Mouse (Mus musculus) testis, adult 2 months (tissue): ENCODE measurements around the gene Itgae. TPM values are rescaled to one million over a fixed set of nuclear protein-coding genes. Genes with fewer than 3 reads are reported as not detected.

ENCODE experiments used
- H3K27ac ChIP-seq: fragments of 200-500 bp; 2 replicates; pipeline ENCODE4 v1.5.1; 2012; ENCODE audit warnings: low read depth, low read length; ENCODE audit not compliant: control insufficient read depth, insufficient read depth
- H3K27me3 ChIP-seq: fragments of 200-500 bp; 2 replicates; pipeline ENCODE4 v1.6.1; 2012; ENCODE audit warnings: mild to moderate bottlenecking, low read length, moderate library complexity; ENCODE audit not compliant: control insufficient read depth, insufficient read depth
- H3K36me3 ChIP-seq: fragments of 200-500 bp; 2 replicates; pipeline ENCODE4 v1.6.1; 2012; ENCODE audit warnings: mild to moderate bottlenecking, low read length; ENCODE audit not compliant: control insufficient read depth, insufficient read depth
- H3K4me1 ChIP-seq: fragments of 200-500 bp; 2 replicates; pipeline ENCODE4 v1.6.1; 2012; ENCODE audit warnings: low read length; ENCODE audit not compliant: control insufficient read depth, insufficient read depth
- H3K4me3 ChIP-seq: fragments of 200-500 bp; 2 replicates; pipeline ENCODE4 v1.5.1; 2012; ENCODE audit warnings: low read depth, mild to moderate bottlenecking, low read length, moderate library complexity, mixed read lengths; ENCODE audit not compliant: control insufficient read depth
- CTCF ChIP-seq: fragments of 200-500 bp; IDR thresholded peaks from 2 replicates; pipeline ENCODE4 v1.5.1; 2012; ENCODE audit warnings: low read depth, mild to moderate bottlenecking, inconsistent platforms, low read length, moderate library complexity; ENCODE audit not compliant: control insufficient read depth, insufficient read depth, insufficient replicate concordance
- POLR2A ChIP-seq: fragments of 200-500 bp; IDR thresholded peaks from 2 replicates; pipeline ENCODE4 v1.6.1; 2012; ENCODE audit warnings: low read depth, mild to moderate bottlenecking, inconsistent platforms, low read length, moderate library complexity; ENCODE audit not compliant: control insufficient read depth
- polyA plus RNA-seq: library from polyadenylated mRNA; depleted of rRNA; stranded (reverse); fragments of >200 nt; gene quantifications from 2 replicates; pipeline ENCODE4 v1.2.3, GENCODE M21; 2012; rRNA removed

Itgae gene
- polyA plus RNA-seq, result 12.3 and 13.7 TPM in 2 replicates

GRCm38 (mm10) chr11:73090283-73090682 is at the start of gene Itgae:
Itgae (plus strand) TSS chr11:73090583.
- Histone ChIP-seq H3K27me3 (no peaks in the 10 kb centered on the region), H3K36me3 (no peaks in the 10 kb centered on the region; the same call in 1 of the 2 replicates), H3K4me3 (peak within 1 kb of the TSS; percentile 60), H3K4me1 (no peaks in the 10 kb centered on the region), H3K27ac (no peak within 1 kb of the TSS)
- TF ChIP-seq CTCF (no peak), POLR2A (no peak)

- peaks cover 11% of the 10 kb centered on the region for H3K4me1 ChIP-seq
- no peak for TF ChIP-seq CTCF
- no peak for TF ChIP-seq POLR2A
Observed at GRCm38 (mm10) chr11:73044229-73044755, 46.1 kb upstream of the Itgae start.

GRCm38 (mm10) chr11:73044789-73045188 is 45.6 kb upstream of the Itgae start:
- Histone ChIP-seq H3K27me3 (no peaks in the 10 kb centered on the region), H3K4me3 (no peak overlapping the region), H3K36me3 (no peaks in the 10 kb centered on the region), H3K27ac (no peak overlapping the region), H3K4me1 (peaks cover 11% of the 10 kb centered on the region)
- TF ChIP-seq CTCF (no peak), POLR2A (no peak)

More at GRCm38 (mm10) chr11:73044229-73044755, 46.1 kb upstream of the Itgae start:
- Histone ChIP-seq H3K4me3 (no peak overlapping the region), H3K27ac (no peak overlapping the region), H3K36me3 (no peaks in the 10 kb centered on the region), H3K27me3 (no peaks in the 10 kb centered on the region)

- peaks cover 11% of the 10 kb centered on the region for H3K4me1 ChIP-seq
- TF ChIP-seq POLR2A (peak; percentile 82; the same call in 1 of the 2 replicates), CTCF (peak; percentile 69; the same call in 1 of the 2 replicates)
- H3K27ac ChIP-seq, result peak within 1 kb of the TSS; percentile 96
- no peaks in the 10 kb centered on the region for H3K27me3 ChIP-seq
- no peaks in the 10 kb centered on the region; the same call in 1 of the 2 replicates for H3K36me3 ChIP-seq
- peak within 1 kb of the TSS; percentile 99 for H3K4me3 ChIP-seq
Observed at GRCm38 (mm10) chr11:73047542-73047996, 42.8 kb upstream of the Itgae start, which contains the start of gene Ncbp3. Ncbp3 (plus strand) TSS chr11:73047783.

GRCm38 (mm10) chr11:73048030-73048876 is 42.1 kb upstream of the Itgae start:
- Histone ChIP-seq H3K4me3 (peak overlapping the region; percentile 99), H3K36me3 (no peaks in the 10 kb centered on the region; the same call in 1 of the 2 replicates), H3K27me3 (no peaks in the 10 kb centered on the region), H3K27ac (peak overlapping the region; percentile 96), H3K4me1 (peaks cover 11% of the 10 kb centered on the region)
- no peak for TF ChIP-seq POLR2A
- TF ChIP-seq CTCF, result no peak

- H3K27ac ChIP-seq, result no peak overlapping the region
- TF ChIP-seq POLR2A, result no peak
- TF ChIP-seq CTCF, result peak; percentile 57; the same call in 1 of the 2 replicates
- H3K36me3 ChIP-seq, result peaks cover 2% of the 10 kb centered on the region; the same call in 1 of the 2 replicates
- no peaks in the 10 kb centered on the region for H3K27me3 ChIP-seq
- H3K4me3 ChIP-seq, result no peak overlapping the region
- H3K4me1 ChIP-seq, result peaks cover 11% of the 10 kb centered on the region
Observed at GRCm38 (mm10) chr11:73049335-73049734, 41.0 kb upstream of the Itgae start.

- Histone ChIP-seq H3K4me1 (peaks cover 8% of the 10 kb centered on the region), H3K27ac (no peak overlapping the region), H3K4me3 (no peak overlapping the region), H3K27me3 (no peaks in the 10 kb centered on the region), H3K36me3 (peaks cover 2% of the 10 kb centered on the region)
- no peak for TF ChIP-seq CTCF
- TF ChIP-seq POLR2A, result no peak
Observed at GRCm38 (mm10) chr11:73052795-73053194, 37.6 kb upstream of the Itgae start.
